Mouse (Mus musculus): ENCODE data around the gene Kcnj10.

The Kcnj10 gene

DNA sequence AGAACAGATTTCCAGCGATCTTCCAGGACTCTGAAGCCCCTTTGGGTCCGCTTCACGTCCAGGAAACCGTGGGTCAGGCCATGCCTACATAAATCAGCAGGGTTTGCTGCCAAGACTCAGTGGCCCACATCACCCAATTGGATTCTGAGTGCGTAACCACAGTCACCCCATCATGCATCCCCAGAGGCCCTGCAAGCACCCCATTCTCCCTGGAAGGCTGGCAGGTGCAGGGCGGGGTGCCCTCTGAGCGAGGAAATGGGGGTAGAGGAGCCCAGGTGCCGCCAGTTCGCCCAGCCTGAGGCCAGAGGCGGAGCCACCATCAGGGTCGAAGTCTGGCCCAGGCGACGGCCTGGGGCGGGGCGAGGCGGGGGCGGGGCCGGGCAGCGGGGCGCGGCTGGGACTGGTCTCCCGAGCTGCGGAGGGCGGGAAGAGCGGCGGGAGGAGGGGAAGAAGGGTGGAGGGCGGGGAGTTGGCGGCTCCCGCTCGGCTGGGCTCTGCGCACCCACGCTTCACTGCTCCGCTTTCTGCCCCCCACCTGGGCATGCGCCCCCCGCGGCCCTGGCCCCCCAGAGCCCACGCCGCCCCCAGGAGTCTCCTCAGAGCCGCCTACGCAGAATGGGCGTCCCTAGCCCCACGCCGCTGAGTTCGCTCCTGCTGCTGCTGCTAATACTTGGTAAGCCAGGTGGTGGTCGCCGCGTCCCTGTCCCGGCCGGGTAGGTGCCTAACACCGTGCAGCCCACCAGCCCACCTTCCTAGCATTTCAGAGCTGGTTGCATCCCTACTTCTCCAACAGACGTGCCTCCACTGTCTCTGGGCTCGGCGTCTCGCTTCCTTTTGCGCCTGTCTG, 28.9 kb upstream of the Kcnj10 start:
- DNase-seq (ENCODE audit: low spot score): peak; percentile 93

- no peak for DNase-seq (ENCODE audit: low spot score)
These were observed 28.0 kb upstream of the Kcnj10 start for GRCm38 (mm10) chr1:172312768-172313561.

DNA sequence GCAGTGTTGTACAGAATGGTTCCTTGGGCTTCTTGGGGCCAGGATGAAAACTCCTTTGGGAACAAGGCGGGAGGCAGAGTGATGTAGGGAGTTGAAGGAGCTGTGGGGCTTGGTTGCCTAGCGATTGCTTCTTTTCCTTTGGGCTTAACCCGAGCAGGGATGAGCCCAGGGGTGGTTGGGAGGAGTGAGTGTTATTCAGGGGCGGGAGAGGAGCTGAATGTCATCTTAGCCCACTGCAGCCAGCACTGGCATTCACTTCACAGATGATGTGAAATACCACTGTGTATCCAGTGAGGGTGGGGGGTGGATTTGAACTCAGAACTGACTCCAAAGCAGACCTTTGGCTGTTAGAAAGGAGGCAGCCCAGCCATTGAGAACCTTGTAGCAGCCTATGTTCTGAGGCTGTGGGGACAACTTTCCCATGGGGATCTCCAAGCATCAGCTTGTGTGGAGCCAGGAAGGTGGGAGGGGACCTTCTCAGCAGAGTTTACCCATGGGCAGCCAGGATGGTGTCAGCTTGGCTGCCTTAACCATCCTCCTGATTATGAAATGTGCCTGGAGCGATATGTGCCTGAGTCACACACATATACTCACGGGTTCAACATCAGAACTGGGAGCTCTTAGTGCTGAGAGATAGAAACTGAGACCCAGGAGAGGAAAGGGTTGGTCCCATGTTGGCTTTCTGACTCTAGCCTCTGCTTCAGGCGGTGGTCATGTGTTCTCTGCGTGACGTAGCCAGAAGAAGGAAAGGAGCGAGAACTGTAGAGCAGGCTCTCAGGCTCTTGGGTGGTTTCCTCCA, 27.2 kb upstream of the Kcnj10 start:
- no peak for DNase-seq (ENCODE audit: low spot score)

DNA sequence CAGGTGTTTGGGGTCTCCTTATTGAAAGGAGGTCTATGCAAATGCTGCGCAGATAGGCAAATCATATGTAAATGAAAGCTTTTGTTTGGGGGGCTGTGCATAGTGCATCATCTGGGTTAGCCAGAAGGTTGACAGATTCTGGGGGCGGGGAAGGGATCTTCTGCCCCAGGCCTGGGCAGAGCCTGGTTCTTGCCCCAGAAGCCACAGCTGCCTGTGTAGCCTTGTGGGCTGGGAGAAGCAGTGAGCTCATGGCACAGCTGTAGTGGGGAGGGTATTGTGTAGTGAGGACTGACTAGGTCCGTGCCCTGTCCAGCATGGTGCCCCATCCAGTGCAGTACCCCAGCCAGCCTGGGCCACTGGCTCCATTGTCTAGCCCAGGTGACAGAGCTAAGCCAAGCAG, 26.1 kb upstream of the Kcnj10 start:
- DNase-seq (ENCODE audit: low spot score): no peak

GRCm38 (mm10) chr1:172317431-172317830, 23.6 kb upstream of the Kcnj10 start:
- no peak for DNase-seq (ENCODE audit: low spot score)

DNA sequence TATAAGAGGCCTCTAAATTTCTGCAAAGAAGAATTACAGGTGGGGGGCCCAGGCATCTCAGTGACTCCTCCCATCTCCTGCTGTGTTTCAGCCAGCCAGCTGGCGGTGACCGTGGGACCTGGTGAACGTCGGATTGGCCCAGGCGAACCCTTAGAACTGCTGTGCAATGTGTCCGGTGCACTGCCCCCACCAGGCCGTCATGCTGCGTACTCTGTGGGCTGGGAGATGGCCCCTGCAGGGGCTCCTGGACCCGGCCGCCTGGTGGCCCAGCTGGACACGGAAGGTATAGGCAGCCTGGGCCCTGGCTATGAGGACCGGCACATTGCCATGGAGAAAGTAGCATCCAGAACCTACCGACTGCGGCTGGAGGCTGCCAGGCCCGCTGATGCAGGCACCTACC, 23.1 kb upstream of the Kcnj10 start:
- no peak for DNase-seq (ENCODE audit: low spot score)

DNA sequence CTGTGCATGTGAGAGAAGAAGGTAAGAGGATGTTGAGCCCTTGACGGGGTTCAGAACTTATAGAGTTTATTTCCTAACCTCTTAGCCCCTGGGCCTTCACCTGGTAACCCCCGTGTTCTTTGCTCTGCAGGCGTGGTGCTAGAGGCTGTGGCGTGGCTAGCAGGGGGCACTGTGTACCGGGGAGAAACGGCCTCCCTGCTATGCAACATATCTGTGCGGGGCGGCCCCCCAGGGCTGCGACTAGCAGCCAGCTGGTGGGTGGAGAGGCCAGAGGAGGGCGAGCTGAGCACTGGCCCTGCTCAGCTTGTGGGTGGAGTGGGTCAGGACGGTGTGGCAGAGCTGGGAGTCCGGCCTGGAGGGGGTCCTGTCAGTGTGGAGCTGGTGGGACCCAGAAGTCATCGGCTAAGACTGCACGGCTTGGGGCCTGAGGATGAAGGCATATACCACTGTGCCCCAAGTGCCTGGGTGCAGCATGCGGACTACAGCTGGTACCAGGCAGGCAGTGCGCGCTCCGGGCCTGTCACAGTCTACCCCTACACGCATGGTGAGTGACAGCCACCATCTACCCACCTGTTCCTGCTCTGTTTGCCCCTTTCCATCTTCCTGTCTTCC, 22.5 kb upstream of the Kcnj10 start:
- no peak for DNase-seq (ENCODE audit: low spot score)

- DNase-seq (ENCODE audit: low spot score): no peak
These were observed 21.7 kb upstream of the Kcnj10 start for GRCm38 (mm10) chr1:172319346-172319745.

- no peak for DNase-seq (ENCODE audit: low spot score)
These were observed 21.0 kb upstream of the Kcnj10 start for GRCm38 (mm10) chr1:172319921-172320411.

DNA sequence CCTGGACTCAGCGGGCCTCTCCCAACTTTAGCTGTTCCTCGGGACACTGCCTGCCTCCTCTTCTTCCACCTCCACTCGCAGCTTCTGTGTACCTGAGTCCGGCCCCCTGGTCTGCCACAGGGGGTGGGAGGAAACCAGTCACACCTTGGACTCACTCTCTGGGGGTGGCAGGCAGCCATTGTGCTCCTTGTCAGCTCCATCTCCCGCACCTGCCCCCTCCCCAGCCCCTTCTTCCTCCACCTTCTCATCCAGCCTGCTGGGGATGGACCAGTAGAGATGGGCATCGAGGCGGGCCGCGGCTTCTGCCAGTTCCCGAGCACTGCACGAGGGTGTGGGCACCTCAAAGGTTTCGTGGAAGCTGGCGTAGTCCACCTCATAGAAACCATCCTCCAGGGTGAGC, 18.3 kb upstream of the Kcnj10 start:
- no peak for DNase-seq (ENCODE audit: low spot score)

GRCm38 (mm10) chr1:172323298-172323697, 17.7 kb upstream of the Kcnj10 start:
- DNase-seq (ENCODE audit: low spot score): no peak

- DNase-seq (ENCODE audit: low spot score): no peak
These were observed 17.1 kb upstream of the Kcnj10 start for GRCm38 (mm10) chr1:172323801-172324359.

DNA sequence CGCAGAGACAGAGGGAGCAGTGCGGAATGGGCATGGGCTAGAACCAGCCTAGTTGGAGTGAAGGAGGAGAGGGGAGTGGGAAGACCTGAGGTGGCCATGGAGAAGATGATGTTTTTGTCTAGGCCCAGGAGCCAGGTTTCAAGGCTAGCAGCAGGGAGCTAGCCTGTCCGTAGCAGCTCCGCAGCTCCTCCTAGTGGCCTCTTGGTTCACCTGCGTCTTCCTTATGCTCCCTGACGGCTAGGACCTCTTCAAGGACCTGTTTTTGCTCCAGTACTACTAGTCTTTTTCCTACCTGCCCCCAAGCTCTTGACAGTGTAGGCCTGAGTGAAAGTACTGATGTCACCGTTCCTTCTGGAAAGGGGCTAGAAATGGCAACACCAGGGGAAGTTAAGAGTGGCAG, 16.3 kb upstream of the Kcnj10 start:
- DNase-seq (ENCODE audit: low spot score): peak; percentile 87

GRCm38 (mm10) chr1:172325680-172326535, 15.1 kb upstream of the Kcnj10 start:
- DNase-seq (ENCODE audit: low spot score): peak; percentile 81

- no peak for DNase-seq (ENCODE audit: low spot score)
These were observed 14.3 kb upstream of the Kcnj10 start for GRCm38 (mm10) chr1:172326684-172327083.

DNA sequence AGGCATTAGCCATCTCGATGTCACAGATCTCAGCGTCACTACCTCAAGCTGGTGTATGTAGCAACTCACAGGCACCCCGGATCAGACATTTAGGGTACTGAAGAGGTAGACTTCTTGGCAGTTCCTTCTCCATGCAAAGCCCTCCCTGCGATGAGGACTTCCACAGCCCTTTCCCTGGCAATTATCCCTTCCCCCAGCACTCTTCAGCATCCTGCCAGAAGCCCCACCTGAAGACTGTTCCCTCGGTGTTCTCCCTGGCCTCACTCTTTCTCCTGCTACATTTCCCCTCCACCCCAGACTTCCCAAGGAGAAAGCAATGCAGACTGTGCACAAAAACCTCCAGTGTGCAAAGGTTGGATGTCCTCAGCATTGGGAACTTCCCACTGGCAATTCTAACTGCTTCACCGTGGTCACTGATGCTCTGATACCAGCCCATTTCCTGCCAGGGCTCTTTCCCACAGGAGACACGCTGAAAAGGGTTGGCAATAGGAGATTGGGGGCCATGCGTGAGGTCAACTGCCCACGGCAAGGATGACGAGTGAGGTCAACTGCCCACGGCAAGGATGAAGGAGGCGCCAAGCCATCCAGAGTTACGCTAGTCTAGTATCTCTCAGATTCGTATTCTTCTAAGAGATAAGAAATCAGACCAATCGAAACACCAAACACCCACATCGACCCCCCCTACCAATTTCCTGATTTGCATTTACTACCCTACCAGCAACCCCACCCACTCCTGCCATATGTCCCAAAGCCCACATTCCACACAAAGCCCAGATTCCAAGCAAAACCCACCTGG, 13.6 kb upstream of the Kcnj10 start:
- no peak for DNase-seq (ENCODE audit: low spot score)

- DNase-seq (ENCODE audit: low spot score): no peak
These were observed 13.0 kb upstream of the Kcnj10 start for GRCm38 (mm10) chr1:172328041-172328440.

GRCm38 (mm10) chr1:172328461-172328860, 12.5 kb upstream of the Kcnj10 start:
- no peak for DNase-seq (ENCODE audit: low spot score)

DNA sequence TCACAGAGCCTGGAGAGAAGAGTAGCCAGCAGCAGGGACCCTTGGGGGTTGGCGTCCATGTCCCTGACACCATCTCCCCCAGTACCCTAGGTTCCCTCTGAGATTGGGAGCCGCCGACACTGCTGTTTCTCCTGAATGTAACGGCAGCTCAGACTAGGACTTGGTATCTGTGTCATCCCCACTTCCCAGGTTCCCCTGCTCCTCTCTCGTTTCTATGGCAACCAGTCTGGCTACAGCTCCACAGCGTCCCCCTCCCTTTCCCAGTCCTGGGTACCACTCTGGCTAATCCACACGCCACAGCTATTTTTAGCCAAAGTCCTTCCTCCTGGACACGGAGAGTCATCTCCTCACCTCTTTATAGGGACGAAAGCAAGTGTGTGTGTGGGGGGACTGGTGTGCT, 11.9 kb upstream of the Kcnj10 start, which contains the start of gene Kcnj9:
Gene Kcnj9, minus strand, starts transcription at position 188 of the 400 bp plus-strand sequence.
- no peak for DNase-seq (ENCODE audit: low spot score)

- DNase-seq (ENCODE audit: low spot score): no peak
These were observed 11.4 kb upstream of the Kcnj10 start for GRCm38 (mm10) chr1:172329616-172330015.

Measured in testis, postnatal 10 days (tissue).